Mouse (Mus musculus): Measurements from ENCODE around the gene Chaf1b.

GRCm38 (mm10) chr16:93923788-93924187 lies 40.1 kb downstream of the Chaf1b start:
- TF ChIP-seq CTCF (IDR thresholded peaks at IDR 0.05; ENCODE audit: insufficient read depth, low read length) (no peak), POLR2A (IDR thresholded peaks at IDR 0.05; ENCODE audit: borderline replicate concordance, extremely low read depth, low read depth, low read length) (no peak)
